Mouse (Mus musculus): ENCODE data around the gene Gm48551. TPM values are rescaled to one million over a fixed set of nuclear protein-coding genes. Genes with fewer than 3 reads are reported as not detected.

Gm48551 gene
- 1.8 and 4.8 TPM in 2 replicates for polyA plus RNA-seq (2012; rRNA removed)

GRCm38 (mm10) chr10:81383802-81384604, at the start of gene Gm48551, which contains the start of gene Dohh:
TSS of gene Gm48551 (plus strand) at chr10:81384466.
TSS of gene Dohh (plus strand) at chr10:81384428.
- Histone ChIP-seq H3K36me3 (ENCODE audit: control insufficient read depth, insufficient read depth, low read length) (peaks cover 21% of the 10 kb centered on the region; the same call in 1 of the 2 replicates), H3K27ac (ENCODE audit: insufficient read depth, low read depth, low read length) (0 out of 2 replicates have a peak within 1 kb of the TSS, but pooled peaks have one; percentile 38), H3K4me3 (ENCODE audit: low read depth, low read length) (peak within 1 kb of the TSS; percentile 68), H3K27me3 (ENCODE audit: control insufficient read depth, insufficient read depth, low read length) (no peaks in the 10 kb centered on the region), H3K4me1 (ENCODE audit: control insufficient read depth, insufficient read depth, insufficient read length, low read length) (peaks cover 20% of the 10 kb centered on the region)
- TF ChIP-seq CTCF (IDR thresholded peaks at IDR 0.05; ENCODE audit: extremely low read depth, insufficient read length, insufficient replicate concordance, low read depth, low read length): no peak
- TF ChIP-seq POLR2A (IDR thresholded peaks at IDR 0.05; ENCODE audit: low read depth, low read length): peak; percentile 71; the same call in 1 of the 2 replicates
- WGBS: 5% methylated on average over 54 of the region's 54 CpGs

- no peak overlapping the region for H3K4me3 ChIP-seq (ENCODE audit: low read depth, low read length)
- peaks cover 11% of the 10 kb centered on the region for H3K27me3 ChIP-seq (ENCODE audit: control insufficient read depth, insufficient read depth, low read length)
- no peaks in the 10 kb centered on the region for H3K36me3 ChIP-seq (ENCODE audit: control insufficient read depth, insufficient read depth, low read length)
- H3K4me1 ChIP-seq (ENCODE audit: control insufficient read depth, insufficient read depth, insufficient read length, low read length): peaks cover 3% of the 10 kb centered on the region
- H3K27ac ChIP-seq (ENCODE audit: insufficient read depth, low read depth, low read length): no peak overlapping the region
- TF ChIP-seq CTCF (IDR thresholded peaks at IDR 0.05; ENCODE audit: extremely low read depth, insufficient read length, insufficient replicate concordance, low read depth, low read length) (no peak), POLR2A (IDR thresholded peaks at IDR 0.05; ENCODE audit: low read depth, low read length) (no peak)
- 67% methylated on average over 19 of the region's 19 CpGs for WGBS
These were observed 48.6 kb upstream of the Gm48551 start for GRCm38 (mm10) chr10:81335393-81336340.

GRCm38 (mm10) chr10:81336558-81336957, 47.7 kb upstream of the Gm48551 start:
- Histone ChIP-seq H3K27me3 (ENCODE audit: control insufficient read depth, insufficient read depth, low read length) (peaks cover 11% of the 10 kb centered on the region), H3K4me1 (ENCODE audit: control insufficient read depth, insufficient read depth, insufficient read length, low read length) (peaks cover 6% of the 10 kb centered on the region), H3K36me3 (ENCODE audit: control insufficient read depth, insufficient read depth, low read length) (no peaks in the 10 kb centered on the region), H3K27ac (ENCODE audit: insufficient read depth, low read depth, low read length) (no peak overlapping the region), H3K4me3 (ENCODE audit: low read depth, low read length) (no peak overlapping the region)
- TF ChIP-seq POLR2A (IDR thresholded peaks at IDR 0.05; ENCODE audit: low read depth, low read length) (no peak), CTCF (IDR thresholded peaks at IDR 0.05; ENCODE audit: extremely low read depth, insufficient read length, insufficient replicate concordance, low read depth, low read length) (no peak)
- 92% methylated on average over 4 of the region's 4 CpGs for WGBS

- Histone ChIP-seq H3K4me3 (ENCODE audit: low read depth, low read length) (no peak overlapping the region), H3K4me1 (ENCODE audit: control insufficient read depth, insufficient read depth, insufficient read length, low read length) (peaks cover 12% of the 10 kb centered on the region; the same call in 1 of the 2 replicates), H3K27ac (ENCODE audit: insufficient read depth, low read depth, low read length) (no peak overlapping the region), H3K36me3 (ENCODE audit: control insufficient read depth, insufficient read depth, low read length) (no peaks in the 10 kb centered on the region), H3K27me3 (ENCODE audit: control insufficient read depth, insufficient read depth, low read length) (peaks cover 16% of the 10 kb centered on the region)
- TF ChIP-seq CTCF (IDR thresholded peaks at IDR 0.05; ENCODE audit: extremely low read depth, insufficient read length, insufficient replicate concordance, low read depth, low read length) (no peak), POLR2A (IDR thresholded peaks at IDR 0.05; ENCODE audit: low read depth, low read length) (no peak)
- WGBS: 39% methylated on average over 17 of the region's 17 CpGs
These were observed 43.5 kb upstream of the Gm48551 start for GRCm38 (mm10) chr10:81340551-81341332.

GRCm38 (mm10) chr10:81341333-81341949, 42.8 kb upstream of the Gm48551 start:
- 32% methylated on average over 16 of the region's 16 CpGs for WGBS

More at GRCm38 (mm10) chr10:81341333-81341949, 42.8 kb upstream of the Gm48551 start:
- Histone ChIP-seq H3K27ac (ENCODE audit: insufficient read depth, low read depth, low read length) (no peak overlapping the region), H3K27me3 (ENCODE audit: control insufficient read depth, insufficient read depth, low read length) (peaks cover 16% of the 10 kb centered on the region), H3K4me1 (ENCODE audit: control insufficient read depth, insufficient read depth, insufficient read length, low read length) (peaks cover 17% of the 10 kb centered on the region), H3K4me3 (ENCODE audit: low read depth, low read length) (no peak overlapping the region), H3K36me3 (ENCODE audit: control insufficient read depth, insufficient read depth, low read length) (no peaks in the 10 kb centered on the region)
- TF ChIP-seq CTCF (IDR thresholded peaks at IDR 0.05; ENCODE audit: extremely low read depth, insufficient read length, insufficient replicate concordance, low read depth, low read length): peak; percentile 73
- no peak for TF ChIP-seq POLR2A (IDR thresholded peaks at IDR 0.05; ENCODE audit: low read depth, low read length)

All from small intestine, adult 2 months (tissue).